Mouse (Mus musculus): ENCODE measurements around the gene Six6.

DNA sequence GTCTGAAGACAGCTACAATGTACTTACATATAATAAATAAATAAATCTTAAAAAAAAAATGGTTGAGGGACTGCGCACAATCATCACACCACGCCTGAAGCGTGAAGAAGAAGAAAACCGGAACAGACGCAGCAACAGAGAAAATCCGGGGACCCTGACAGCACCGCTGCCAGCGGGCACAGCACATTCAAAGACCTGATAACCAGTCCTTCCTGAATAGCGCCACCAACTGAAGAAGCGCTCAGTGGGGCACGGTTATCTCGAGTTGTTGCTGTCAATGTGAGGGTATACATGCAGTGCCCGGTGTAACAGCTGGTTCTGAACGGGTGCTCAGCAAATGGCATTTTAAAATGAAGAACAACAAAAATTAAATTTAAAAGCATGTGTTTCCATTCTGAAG is 30.9 kb downstream of the Six6 start:
- no peak for TF ChIP-seq POLR2A (IDR thresholded peaks at IDR 0.05; ENCODE audit: low read depth, low read length)
- TF ChIP-seq CTCF (IDR thresholded peaks at IDR 0.05; ENCODE audit: extremely low read depth, insufficient read depth, insufficient read length, insufficient replicate concordance) = no peak

Data from spleen, adult 2 months (tissue).